Mouse (Mus musculus) G1E (cell line): ENCODE data around the gene E130308A19Rik.

Experiments
- CTCF ChIP-seq: IDR thresholded peaks from 2 replicates; pipeline ENCODE4 v1.5.1; 2012; ENCODE audit warnings: low read depth, low read length, inconsistent platforms, mixed read lengths
- GATA1 ChIP-seq: IDR thresholded peaks from 2 replicates; pipeline ENCODE4 v1.6.1; 2012; ENCODE audit warnings: borderline replicate concordance, low read length, inconsistent platforms, mixed read lengths
- TAL1 ChIP-seq: conservative IDR thresholded peaks from 2 replicates; pipeline ENCODE4 v1.6.1; 2012; ENCODE audit warnings: low read depth, low read length, inconsistent platforms, mixed read lengths

DNA sequence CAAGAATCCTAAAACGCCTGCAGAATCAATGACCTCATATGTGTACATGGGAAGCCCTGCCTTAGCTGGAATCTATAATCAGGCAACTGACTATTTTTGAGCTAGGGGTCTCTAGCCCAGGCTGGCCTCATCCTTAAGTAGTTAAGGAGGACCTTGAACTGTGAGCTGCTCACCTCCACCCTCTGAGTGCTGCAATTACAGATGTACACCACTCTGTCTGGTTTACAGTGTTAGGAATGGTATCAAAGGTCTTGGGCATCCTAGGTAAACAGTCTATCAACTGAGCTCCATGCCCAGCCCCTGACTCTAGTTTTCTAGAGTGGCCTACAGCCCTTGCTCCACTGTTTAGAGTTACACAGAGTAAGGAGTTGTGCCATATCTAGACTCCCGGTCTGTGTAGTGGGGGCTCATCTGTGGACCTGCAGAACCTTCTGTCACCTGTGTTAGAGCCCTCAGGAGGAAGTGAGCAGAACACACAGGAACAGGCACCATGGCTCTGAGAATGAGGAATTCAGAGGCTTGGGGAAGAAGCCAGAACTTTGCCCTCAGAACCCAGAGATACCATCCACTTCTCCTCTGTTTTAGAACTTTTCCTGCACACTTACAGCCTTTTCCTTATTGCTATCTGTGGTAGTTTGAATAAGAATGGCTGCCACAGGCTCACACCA lies 169.9 kb downstream of the E130308A19Rik start:
- TF ChIP-seq GATA1: no peak
- no peak for TF ChIP-seq CTCF
- no peak for TF ChIP-seq TAL1
